Mouse (Mus musculus): ENCODE measurements around the gene Tmem164. TPM values are rescaled to one million over a fixed set of nuclear protein-coding genes. Genes with fewer than 3 reads are reported as not detected.

Gene Tmem164
- polyA plus RNA-seq, 1 experiment from 2014 or later, result 69.9 TPM

DNA sequence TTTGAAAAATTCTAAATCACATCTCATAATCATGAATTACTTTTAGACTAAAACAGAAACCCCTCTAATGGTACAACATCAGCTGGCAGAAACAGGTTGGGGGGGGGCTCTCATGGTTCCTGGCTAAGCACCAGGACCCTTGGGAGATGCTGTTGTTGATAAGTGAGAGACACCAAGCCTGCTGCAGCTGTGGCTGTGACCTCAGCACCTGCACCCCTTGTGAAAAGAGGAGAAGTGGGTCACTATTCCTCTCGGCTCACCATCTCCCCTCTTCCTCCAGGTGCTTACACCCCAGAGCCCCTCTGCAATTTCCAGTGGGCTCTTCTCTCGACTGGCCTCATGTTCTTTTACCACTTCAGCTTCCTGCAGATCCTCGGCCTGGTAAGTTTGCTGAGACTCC, 151.0 kb downstream of the Tmem164 start:
- H3K36me3 ChIP-seq, result peaks cover 6% of the 10 kb centered on the region; the same call in 1 of the 2 replicates
- no peak overlapping the region for H3K9ac ChIP-seq
- 41% methylated on average over 3 of the region's 3 CpGs for WGBS
- no peak overlapping the region for H3K27ac ChIP-seq
- H3K4me1 ChIP-seq, result peaks cover 13% of the 10 kb centered on the region
- H3K4me3 ChIP-seq, result no peak overlapping the region
- no peaks in the 10 kb centered on the region for H3K9me3 ChIP-seq
- no peak overlapping the region for H3K4me2 ChIP-seq (replicated peaks)
- peaks cover 20% of the 10 kb centered on the region; the same call in 1 of the 2 replicates for H3K27me3 ChIP-seq
- no peak for ATAC-seq (ENCODE audit: low FRiP score, low read depth)

DNA sequence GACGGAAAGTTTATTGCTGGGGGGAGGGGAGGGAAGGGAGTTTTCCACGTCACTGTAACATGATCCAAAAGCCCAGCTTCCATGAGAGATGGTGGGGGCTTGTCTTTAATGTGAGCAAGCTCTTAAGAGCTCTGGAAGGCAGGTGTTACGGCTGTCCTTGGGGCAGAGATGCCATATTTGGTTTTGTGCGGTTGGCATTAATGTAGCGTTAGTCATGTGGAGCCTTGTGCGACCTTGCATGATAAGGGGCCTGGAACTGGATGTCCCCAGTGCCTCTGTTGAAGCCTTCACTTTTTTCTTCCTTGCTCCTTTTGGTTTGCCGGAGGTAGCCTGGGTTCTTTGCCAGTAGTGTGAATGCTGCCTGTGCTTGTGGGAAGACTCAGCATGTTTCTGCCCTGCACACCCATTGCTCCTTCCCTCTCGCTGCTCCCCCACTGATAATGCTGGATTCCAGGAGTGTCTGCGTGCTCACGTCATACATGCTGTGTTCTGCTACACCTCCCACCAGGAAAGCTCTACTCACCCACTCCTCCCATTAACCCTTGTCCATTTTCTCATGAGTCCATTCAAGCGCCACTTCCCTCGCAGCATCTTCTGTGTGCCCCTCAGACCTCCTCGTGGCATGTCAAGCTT, 152.1 kb downstream of the Tmem164 start:
- Histone ChIP-seq H3K9ac (no peak overlapping the region), H3K27ac (no peak overlapping the region), H3K4me1 (peaks cover 11% of the 10 kb centered on the region), H3K36me3 (peaks cover 6% of the 10 kb centered on the region; the same call in 1 of the 2 replicates), H3K27me3 (peaks cover 23% of the 10 kb centered on the region; the same call in 1 of the 2 replicates), H3K4me3 (no peak overlapping the region), H3K9me3 (no peaks in the 10 kb centered on the region), H3K4me2 (replicated peaks) (no peak overlapping the region)
- 73% methylated on average over 13 of the region's 13 CpGs for WGBS
- no peak for ATAC-seq (ENCODE audit: low FRiP score, low read depth)

DNA sequence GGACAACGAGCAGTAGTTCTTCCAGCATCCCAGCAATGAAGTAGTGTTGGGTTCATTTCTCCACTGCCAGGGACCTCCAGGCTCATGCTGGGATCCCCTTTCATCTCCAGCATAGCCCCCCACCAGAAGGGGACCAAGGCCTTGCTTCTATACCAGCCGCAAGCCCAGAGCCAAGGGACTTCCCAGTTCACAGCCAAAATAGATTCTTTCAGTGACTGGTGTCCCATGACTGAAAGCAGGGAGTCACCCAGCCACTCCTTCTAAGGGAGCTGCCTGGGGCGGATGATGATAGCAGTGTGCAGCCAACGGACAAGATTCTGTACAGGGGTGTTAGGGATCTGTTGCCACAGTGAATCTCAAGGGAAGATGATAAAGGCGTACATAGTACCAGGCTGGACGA, 153.6 kb downstream of the Tmem164 start:
- H3K27me3 ChIP-seq, result peaks cover 28% of the 10 kb centered on the region; the same call in 1 of the 2 replicates
- ATAC-seq (ENCODE audit: low FRiP score, low read depth), result no peak
- no peak overlapping the region for H3K4me2 ChIP-seq (replicated peaks)
- WGBS, result 86% methylated on average over 6 of the region's 6 CpGs
- no peaks in the 10 kb centered on the region for H3K9me3 ChIP-seq
- peaks cover 11% of the 10 kb centered on the region for H3K4me1 ChIP-seq
- no peak overlapping the region for H3K4me3 ChIP-seq
- no peak overlapping the region for H3K27ac ChIP-seq
- peaks cover 6% of the 10 kb centered on the region; the same call in 1 of the 2 replicates for H3K36me3 ChIP-seq
- no peak overlapping the region for H3K9ac ChIP-seq

DNA sequence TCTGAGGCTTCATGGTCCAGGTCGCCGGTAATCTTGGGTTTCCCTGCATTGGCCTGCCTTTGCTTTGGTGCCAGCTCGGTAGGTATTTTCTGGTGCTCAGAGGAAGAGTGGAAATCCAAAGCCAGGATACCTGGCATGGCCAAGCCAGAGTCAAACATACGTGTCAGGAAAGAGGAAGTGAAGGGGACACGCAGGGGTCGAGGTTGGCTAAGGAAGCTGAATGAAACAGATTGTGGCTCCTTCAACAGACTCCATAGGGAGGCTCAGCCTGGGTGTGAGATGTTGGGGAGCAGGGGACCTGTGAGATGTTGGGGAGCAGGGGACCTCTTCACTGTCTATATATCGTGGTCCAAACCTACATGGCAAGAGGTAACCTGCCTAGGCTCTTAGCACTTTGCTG, 155.2 kb downstream of the Tmem164 start:
- Histone ChIP-seq H3K4me3 (no peak overlapping the region), H3K27me3 (peaks cover 28% of the 10 kb centered on the region; the same call in 1 of the 2 replicates), H3K4me2 (replicated peaks) (no peak overlapping the region)

DNA sequence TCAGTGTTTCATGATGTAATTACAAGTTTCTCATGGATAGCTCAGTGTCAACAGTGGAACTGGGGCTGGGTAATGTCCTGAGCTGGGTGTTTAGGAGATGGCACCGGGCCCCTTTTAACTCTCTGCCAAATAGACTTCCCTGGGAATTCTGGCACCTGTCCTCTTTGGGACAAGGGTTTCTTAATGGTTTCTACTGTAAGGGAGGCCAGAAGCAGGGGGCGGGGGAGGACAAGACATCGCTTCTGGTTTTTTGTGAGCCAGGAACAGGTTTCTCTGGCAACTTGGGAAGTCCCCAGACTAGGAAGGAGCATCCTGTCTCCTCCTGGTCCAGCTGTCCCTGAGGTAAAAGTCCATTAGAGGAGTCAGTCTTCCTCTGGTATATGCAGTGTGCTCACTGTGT, 156.1 kb downstream of the Tmem164 start:
- Histone ChIP-seq H3K4me3 (no peak overlapping the region), H3K36me3 (peaks cover 13% of the 10 kb centered on the region), H3K9me3 (no peaks in the 10 kb centered on the region), H3K27me3 (peaks cover 25% of the 10 kb centered on the region; the same call in 1 of the 2 replicates), H3K27ac (no peak overlapping the region), H3K4me2 (replicated peaks) (no peak overlapping the region), H3K9ac (no peak overlapping the region), H3K4me1 (peaks cover 6% of the 10 kb centered on the region)
- no peak for ATAC-seq (ENCODE audit: low FRiP score, low read depth)
- 93% methylated on average over 3 of the region's 3 CpGs for WGBS

More for the DNA sequence above, 155.2 kb downstream of the Tmem164 start:
- 95% methylated on average over 7 of the region's 7 CpGs for WGBS
- Histone ChIP-seq H3K9ac (no peak overlapping the region), H3K9me3 (no peaks in the 10 kb centered on the region), H3K36me3 (peaks cover 6% of the 10 kb centered on the region; the same call in 1 of the 2 replicates), H3K4me1 (peaks cover 6% of the 10 kb centered on the region), H3K27ac (no peak overlapping the region)
- no peak for ATAC-seq (ENCODE audit: low FRiP score, low read depth)

DNA sequence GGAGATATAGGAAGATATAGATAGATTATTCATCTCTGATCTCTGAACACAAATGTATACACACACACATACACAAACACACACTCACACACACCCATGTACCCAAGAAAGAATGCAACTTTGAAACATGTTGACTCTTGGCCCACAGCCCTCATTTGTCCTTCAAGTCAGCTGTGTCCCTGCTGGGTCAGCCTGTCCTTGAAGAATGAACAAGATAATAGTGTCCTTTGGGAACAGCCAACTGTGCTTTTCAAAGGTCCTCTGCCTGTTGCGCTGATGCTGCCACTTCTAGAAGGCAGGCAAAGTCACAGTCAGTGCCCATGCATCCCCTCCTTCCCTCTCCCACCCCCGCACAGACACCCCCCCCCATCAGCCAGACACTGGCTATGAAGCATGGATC, 157.6 kb downstream of the Tmem164 start:
- 89% methylated on average over 2 of the region's 2 CpGs for WGBS
- Histone ChIP-seq H3K9ac (no peak overlapping the region), H3K27ac (no peak overlapping the region), H3K4me3 (no peak overlapping the region), H3K4me1 (no peaks in the 10 kb centered on the region), H3K27me3 (peaks cover 24% of the 10 kb centered on the region; the same call in 1 of the 2 replicates), H3K9me3 (no peaks in the 10 kb centered on the region), H3K36me3 (peaks cover 17% of the 10 kb centered on the region), H3K4me2 (replicated peaks) (no peak overlapping the region)
- no peak for ATAC-seq (ENCODE audit: low FRiP score, low read depth)

DNA sequence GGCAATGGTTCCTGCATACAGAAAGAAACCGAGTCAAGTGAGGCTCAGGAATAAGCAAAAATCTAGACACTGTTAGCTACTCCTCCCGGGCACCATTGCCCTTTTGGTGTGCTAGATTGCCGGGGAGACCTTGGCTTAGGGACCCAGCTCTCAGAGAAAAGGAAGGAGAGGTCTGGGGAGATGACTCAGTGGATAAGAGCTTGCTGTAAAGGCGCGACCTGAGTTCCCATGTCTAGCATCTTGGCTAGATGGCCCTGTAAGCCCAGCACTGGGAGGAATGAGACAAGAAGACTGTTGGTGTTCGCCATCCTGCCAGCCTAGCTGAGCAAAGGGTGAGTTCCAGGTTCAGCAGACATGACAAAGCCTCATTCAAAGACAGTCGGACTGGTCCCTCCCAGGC, 158.2 kb downstream of the Tmem164 start:
- H3K27me3 ChIP-seq, result peaks cover 24% of the 10 kb centered on the region; the same call in 1 of the 2 replicates
- no peak overlapping the region for H3K27ac ChIP-seq
- no peaks in the 10 kb centered on the region for H3K9me3 ChIP-seq
- H3K4me3 ChIP-seq, result no peak overlapping the region
- no peak overlapping the region for H3K9ac ChIP-seq
- no peaks in the 10 kb centered on the region for H3K4me1 ChIP-seq
- no peak for ATAC-seq (ENCODE audit: low FRiP score, low read depth)
- H3K36me3 ChIP-seq, result peaks cover 17% of the 10 kb centered on the region
- no peak overlapping the region for H3K4me2 ChIP-seq (replicated peaks)
- WGBS, result 87% methylated on average over 7 of the region's 7 CpGs

DNA sequence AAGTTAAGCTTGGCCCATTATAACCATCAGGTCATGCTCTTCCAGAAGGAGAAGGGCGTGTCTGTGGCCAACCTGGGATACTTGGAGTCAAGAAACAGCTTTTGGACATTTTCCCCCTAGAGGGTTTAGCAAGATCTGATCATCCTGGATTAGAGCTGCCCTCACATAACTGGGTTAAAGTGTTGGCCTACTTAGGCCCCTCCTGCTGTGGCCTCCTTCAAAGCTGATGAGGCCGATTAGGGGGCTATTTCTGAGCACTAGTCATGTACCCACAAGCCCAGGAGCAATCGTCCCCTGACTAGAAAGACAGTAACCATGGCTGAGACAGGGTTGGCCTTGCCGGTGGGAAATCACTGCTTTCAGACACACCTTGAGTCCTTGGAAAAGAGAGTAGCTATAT, 160.7 kb downstream of the Tmem164 start:
- Histone ChIP-seq H3K36me3 (peaks cover 11% of the 10 kb centered on the region), H3K27me3 (peaks cover 26% of the 10 kb centered on the region; the same call in 1 of the 2 replicates), H3K4me2 (replicated peaks) (no peak overlapping the region), H3K9me3 (no peaks in the 10 kb centered on the region), H3K27ac (no peak overlapping the region), H3K4me3 (no peak overlapping the region), H3K9ac (no peak overlapping the region), H3K4me1 (no peaks in the 10 kb centered on the region)
- 78% methylated on average over 4 of the region's 4 CpGs for WGBS
- no peak for ATAC-seq (ENCODE audit: low FRiP score, low read depth)

DNA sequence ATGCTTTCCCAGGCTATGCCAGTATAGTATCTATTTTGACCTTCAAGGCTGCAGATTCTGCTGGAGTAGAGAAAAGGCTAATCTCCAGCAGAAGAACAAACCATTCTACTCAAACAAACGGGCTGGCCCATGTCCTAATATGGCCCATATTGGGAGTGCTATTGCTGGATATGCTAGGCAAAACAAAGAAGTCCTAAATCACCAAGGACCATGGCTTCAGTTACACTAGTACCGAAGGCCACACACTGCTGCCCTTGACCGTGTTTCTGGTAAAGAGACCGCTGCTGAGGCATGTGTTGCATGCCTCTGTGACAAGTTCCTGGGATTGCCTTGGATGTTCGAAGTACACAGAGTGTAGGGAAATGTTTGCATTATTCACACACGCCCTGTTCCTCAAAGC, 165.1 kb downstream of the Tmem164 start:
- no peak for ATAC-seq (ENCODE audit: low FRiP score, low read depth)
- H3K4me1 ChIP-seq, result no peaks in the 10 kb centered on the region
- no peak overlapping the region for H3K27ac ChIP-seq
- H3K36me3 ChIP-seq, result peaks cover 11% of the 10 kb centered on the region
- peaks cover 25% of the 10 kb centered on the region; the same call in 1 of the 2 replicates for H3K27me3 ChIP-seq
- no peak overlapping the region for H3K4me3 ChIP-seq
- 89% methylated on average over 6 of the region's 6 CpGs for WGBS
- H3K9me3 ChIP-seq, result no peaks in the 10 kb centered on the region
- H3K4me2 ChIP-seq (replicated peaks), result no peak overlapping the region
- H3K9ac ChIP-seq, result no peak overlapping the region

DNA sequence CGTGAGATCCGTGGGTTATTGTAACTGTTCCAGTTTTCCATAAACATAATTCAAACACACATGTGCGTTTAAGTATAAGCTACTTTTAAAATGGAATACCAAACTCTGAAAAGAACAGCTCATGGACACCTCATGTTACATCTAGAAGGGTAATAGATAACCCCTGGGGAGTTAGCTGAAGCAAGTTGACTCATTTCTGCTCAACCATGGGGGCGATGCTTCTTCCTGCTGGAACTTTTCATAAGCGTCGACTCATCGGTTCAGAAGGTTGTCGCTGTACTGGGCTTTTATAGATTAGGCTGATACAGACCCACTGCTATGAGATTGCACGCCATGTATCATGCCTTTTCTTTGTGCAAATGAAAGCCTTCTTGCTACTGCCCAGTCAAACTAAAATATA, 166.8 kb downstream of the Tmem164 start:
- H3K9me3 ChIP-seq, result no peaks in the 10 kb centered on the region
- H3K4me3 ChIP-seq, result no peak overlapping the region
- H3K9ac ChIP-seq, result no peak overlapping the region
- no peaks in the 10 kb centered on the region for H3K36me3 ChIP-seq
- no peak overlapping the region for H3K27ac ChIP-seq
- ATAC-seq (ENCODE audit: low FRiP score, low read depth), result no peak
- 92% methylated on average over 9 of the region's 9 CpGs for WGBS
- H3K4me2 ChIP-seq (replicated peaks), result no peak overlapping the region
- H3K4me1 ChIP-seq, result no peaks in the 10 kb centered on the region
- peaks cover 25% of the 10 kb centered on the region; the same call in 1 of the 2 replicates for H3K27me3 ChIP-seq

DNA sequence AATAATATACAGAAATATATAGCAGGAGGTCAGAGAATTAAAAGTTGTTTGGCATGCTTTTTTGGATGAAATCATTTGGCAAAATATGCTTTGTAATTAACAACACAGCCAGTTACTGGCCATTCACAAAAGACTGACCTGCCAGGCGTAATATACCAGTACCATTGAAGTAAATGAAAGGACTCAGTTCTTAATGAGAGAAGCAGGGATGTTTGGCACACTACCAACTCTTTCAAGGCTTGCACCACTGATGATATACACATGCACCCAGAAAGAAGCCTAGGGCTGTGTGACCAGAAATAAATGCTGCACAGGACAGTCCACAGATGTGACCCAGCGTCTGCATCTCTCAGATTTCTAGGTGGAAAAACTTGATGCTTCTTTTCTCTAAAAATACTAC, 188.6 kb downstream of the Tmem164 start:
- Histone ChIP-seq H3K4me3 (no peak overlapping the region), H3K36me3 (no peaks in the 10 kb centered on the region), H3K27me3 (peaks cover 4% of the 10 kb centered on the region; the same call in 1 of the 2 replicates), H3K4me1 (no peaks in the 10 kb centered on the region), H3K27ac (no peak overlapping the region), H3K4me2 (replicated peaks) (no peak overlapping the region), H3K9me3 (no peaks in the 10 kb centered on the region), H3K9ac (no peak overlapping the region)
- WGBS, result 60% methylated on average over 2 of the region's 2 CpGs
- no peak for ATAC-seq (ENCODE audit: low FRiP score, low read depth)

DNA sequence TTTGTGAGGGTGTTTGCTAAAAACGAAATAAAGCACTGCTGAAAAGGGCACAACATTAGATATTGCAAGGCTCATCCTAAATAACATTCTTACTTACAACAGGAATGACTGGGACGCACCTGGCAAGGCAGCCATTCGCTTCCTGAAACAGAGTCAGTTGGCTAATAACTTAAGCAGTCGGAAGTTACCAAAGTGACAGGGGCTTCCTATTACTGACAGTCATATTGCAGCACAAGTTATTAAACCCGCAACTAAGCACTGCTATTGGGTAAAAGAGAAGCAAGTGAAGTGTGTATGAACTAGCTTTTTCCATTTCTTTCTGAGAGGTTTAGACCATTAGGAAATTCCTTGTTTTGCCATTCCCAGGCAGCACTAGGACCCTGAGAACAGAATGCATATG, 201.0 kb downstream of the Tmem164 start:
- H3K4me3 ChIP-seq, result no peak overlapping the region
- H3K9ac ChIP-seq, result no peak overlapping the region
- 88% methylated on average over 5 of the region's 5 CpGs for WGBS
- H3K4me1 ChIP-seq, result no peaks in the 10 kb centered on the region
- peaks cover 26% of the 10 kb centered on the region for H3K27me3 ChIP-seq
- no peak overlapping the region for H3K4me2 ChIP-seq (replicated peaks)
- no peaks in the 10 kb centered on the region for H3K9me3 ChIP-seq
- ATAC-seq (ENCODE audit: low FRiP score, low read depth), result no peak
- H3K36me3 ChIP-seq, result no peaks in the 10 kb centered on the region
- no peak overlapping the region for H3K27ac ChIP-seq

DNA sequence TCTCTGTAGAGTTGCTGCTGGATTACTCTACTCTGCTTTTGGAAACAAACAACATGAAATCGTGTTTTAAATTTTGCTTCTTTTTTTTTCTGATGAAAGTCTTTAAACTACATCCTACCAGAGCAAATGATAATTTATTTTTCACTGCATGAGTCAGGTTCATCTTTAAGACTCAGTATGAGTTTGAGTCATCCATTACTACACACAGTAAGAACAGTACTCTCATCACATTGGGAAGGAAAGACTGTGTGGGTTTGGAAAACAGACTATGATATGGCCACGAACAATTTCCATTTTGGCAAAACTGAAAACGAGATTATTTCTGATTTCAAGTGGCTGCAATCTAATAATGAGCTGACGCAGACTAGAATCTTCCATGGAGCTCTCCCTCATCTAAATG, 202.4 kb downstream of the Tmem164 start:
- Histone ChIP-seq H3K4me2 (replicated peaks) (no peak overlapping the region), H3K27ac (no peak overlapping the region), H3K9ac (no peak overlapping the region), H3K4me1 (no peaks in the 10 kb centered on the region), H3K36me3 (no peaks in the 10 kb centered on the region), H3K9me3 (no peaks in the 10 kb centered on the region), H3K27me3 (peaks cover 35% of the 10 kb centered on the region), H3K4me3 (no peak overlapping the region)
- ATAC-seq (ENCODE audit: low FRiP score, low read depth), result no peak
- 88% methylated on average over 4 of the region's 4 CpGs for WGBS

Measured in limb, embryonic 13.5 days (tissue).